Mouse (Mus musculus) brain, embryonic 14.5 days (tissue): ENCODE measurements at regions not wholly inside any gene's neighbourhood (a gene's known extent, or its start where the extent isn't known, plus 50 kb on each side); places are given as distances from the start of the nearest gene placed in this dataset.

Experiments
- CTCF ChIP-seq: fragments of 200-500 bp; IDR thresholded peaks from 2 replicates; pipeline ENCODE4 v1.5.1; 2012; ENCODE audit warnings: inconsistent platforms, mild to moderate bottlenecking, moderate library complexity, borderline replicate concordance; ENCODE audit not compliant: insufficient read depth, insufficient read length; ENCODE audit errors: extremely low read depth
- POLR2A ChIP-seq: fragments of 200-500 bp; IDR thresholded peaks from 2 replicates; pipeline ENCODE4 v1.6.1; 2012; ENCODE audit warnings: mild to moderate bottlenecking, inconsistent platforms, borderline replicate concordance; ENCODE audit not compliant: poor library complexity, insufficient read depth, insufficient read length, severe bottlenecking; ENCODE audit errors: extremely low read depth

GRCm38 (mm10) chr11:92769936-92770335 is 327.9 kb upstream of the Car10 start:
- TF ChIP-seq POLR2A (no peak), CTCF (no peak)
